Mouse (Mus musculus) E14TG2a.4 (cell line): ENCODE data around the gene Myrf.

Experiments
- H3K27me3 ChIP-seq: 2 replicates; pipeline ENCODE4 v1.6.1; 2014; ENCODE audit warnings: low read length, control low read depth; ENCODE audit not compliant: insufficient read depth
- H3K36me3 ChIP-seq: 2 replicates; pipeline ENCODE4 v1.6.1; 2014; ENCODE audit warnings: low read length, control low read depth; ENCODE audit not compliant: insufficient read depth
- H3K4me1 ChIP-seq: replicated peaks from 2 replicates; pipeline ENCODE4 v1.6.1; 2014; ENCODE audit warnings: low read depth, low read length, control low read depth
- H3K4me3 ChIP-seq: replicated peaks from 2 replicates; pipeline ENCODE4 v1.5.1; 2014; ENCODE audit warnings: mild to moderate bottlenecking, low read length
- H3K9me3 ChIP-seq: 2 replicates; pipeline ENCODE4 v1.6.1; 2014; ENCODE audit warnings: low read length, control low read depth
- CTCF ChIP-seq: conservative IDR thresholded peaks from 2 replicates; pipeline ENCODE4 v1.5.1; 2014; ENCODE audit warnings: low read length
- NANOG ChIP-seq: IDR thresholded peaks from 2 replicates; pipeline ENCODE4 v1.6.1; 2014; ENCODE audit warnings: borderline replicate concordance, low read length, mixed read lengths
- POU5F1 ChIP-seq: IDR thresholded peaks from 2 replicates; pipeline ENCODE4 v1.6.1; 2014; ENCODE audit warnings: low read length, borderline replicate concordance

The Myrf gene

GRCm38 (mm10) chr19:10221585-10221984 lies 19.0 kb downstream of the Myrf start:
- 0 out of 2 replicates have a peak overlapping the region, but pooled peaks have one; percentile 32 for H3K4me3 ChIP-seq

GRCm38 (mm10) chr19:10219593-10219992 lies 21.0 kb downstream of the Myrf start:
- Histone ChIP-seq H3K4me3 (peak overlapping the region; percentile 32; the same call in 1 of the 2 replicates), H3K4me1 (peaks cover 98% of the 10 kb centered on the region), H3K9me3 (no peaks in the 10 kb centered on the region), H3K36me3 (peaks cover 95% of the 10 kb centered on the region), H3K27me3 (no peaks in the 10 kb centered on the region)
- TF ChIP-seq POU5F1 (no peak), NANOG (no peak), CTCF (no peak)

More at GRCm38 (mm10) chr19:10221585-10221984, 19.0 kb downstream of the Myrf start:
- Histone ChIP-seq H3K9me3 (no peaks in the 10 kb centered on the region), H3K4me1 (peaks cover 99% of the 10 kb centered on the region), H3K27me3 (no peaks in the 10 kb centered on the region), H3K36me3 (peaks cover 95% of the 10 kb centered on the region)
- TF ChIP-seq NANOG (no peak), POU5F1 (no peak), CTCF (no peak)

GRCm38 (mm10) chr19:10219108-10219507 lies 21.4 kb downstream of the Myrf start:
- peaks cover 94% of the 10 kb centered on the region for H3K4me1 ChIP-seq
- H3K9me3 ChIP-seq: no peaks in the 10 kb centered on the region
- H3K4me3 ChIP-seq: peak overlapping the region; percentile 32; the same call in 1 of the 2 replicates
- H3K27me3 ChIP-seq: no peaks in the 10 kb centered on the region
- TF ChIP-seq CTCF: peak; percentile 91
- TF ChIP-seq POU5F1: no peak
- peaks cover 95% of the 10 kb centered on the region for H3K36me3 ChIP-seq

GRCm38 (mm10) chr19:10216101-10216500 lies 24.4 kb downstream of the Myrf start:
- TF ChIP-seq CTCF (no peak), NANOG (no peak), POU5F1 (no peak)
- Histone ChIP-seq H3K4me3 (peak overlapping the region; percentile 43), H3K4me1 (peaks cover 80% of the 10 kb centered on the region), H3K9me3 (no peaks in the 10 kb centered on the region), H3K36me3 (peaks cover 99% of the 10 kb centered on the region), H3K27me3 (no peaks in the 10 kb centered on the region)

- Histone ChIP-seq H3K36me3 (peaks cover 99% of the 10 kb centered on the region), H3K9me3 (no peaks in the 10 kb centered on the region), H3K4me3 (no peak overlapping the region), H3K27me3 (no peaks in the 10 kb centered on the region), H3K4me1 (peaks cover 70% of the 10 kb centered on the region)
- TF ChIP-seq CTCF (no peak), POU5F1 (no peak), NANOG (no peak)
Measured at GRCm38 (mm10) chr19:10213796-10214471, 26.6 kb downstream of the Myrf start.

GRCm38 (mm10) chr19:10210885-10211284 lies 29.7 kb downstream of the Myrf start:
- peaks cover 62% of the 10 kb centered on the region for H3K4me1 ChIP-seq
- H3K9me3 ChIP-seq: no peaks in the 10 kb centered on the region
- TF ChIP-seq CTCF (no peak), POU5F1 (no peak), NANOG (no peak)
- H3K27me3 ChIP-seq: no peaks in the 10 kb centered on the region
- H3K4me3 ChIP-seq: no peak overlapping the region
- H3K36me3 ChIP-seq: peaks cover 100% of the 10 kb centered on the region

- Histone ChIP-seq H3K36me3 (peaks cover 89% of the 10 kb centered on the region), H3K4me1 (peaks cover 63% of the 10 kb centered on the region), H3K27me3 (no peaks in the 10 kb centered on the region), H3K9me3 (no peaks in the 10 kb centered on the region), H3K4me3 (no peak overlapping the region)
- TF ChIP-seq POU5F1: no peak
- no peak for TF ChIP-seq CTCF
- TF ChIP-seq NANOG: no peak
Measured at GRCm38 (mm10) chr19:10208851-10209250, 31.7 kb downstream of the Myrf start.

- Histone ChIP-seq H3K36me3 (peaks cover 77% of the 10 kb centered on the region), H3K27me3 (no peaks in the 10 kb centered on the region), H3K4me3 (peak overlapping the region; percentile 94), H3K4me1 (peaks cover 65% of the 10 kb centered on the region), H3K9me3 (no peaks in the 10 kb centered on the region)
- TF ChIP-seq POU5F1: no peak
- TF ChIP-seq CTCF: no peak
- no peak for TF ChIP-seq NANOG
Measured at GRCm38 (mm10) chr19:10205051-10205450, 35.5 kb downstream of the Myrf start.

- H3K36me3 ChIP-seq: peaks cover 77% of the 10 kb centered on the region
- peak overlapping the region; percentile 94 for H3K4me3 ChIP-seq
- no peak for TF ChIP-seq POU5F1
- peak; percentile 39 for TF ChIP-seq CTCF
- H3K27me3 ChIP-seq: no peaks in the 10 kb centered on the region
- H3K9me3 ChIP-seq: no peaks in the 10 kb centered on the region
- peaks cover 68% of the 10 kb centered on the region for H3K4me1 ChIP-seq
Measured at GRCm38 (mm10) chr19:10204616-10205001, 35.9 kb downstream of the Myrf start.
